Mouse (Mus musculus) G1E (cell line): ENCODE results near the gene Csf1.

Source experiments
- CTCF ChIP-seq: IDR thresholded peaks from 2 replicates; pipeline ENCODE4 v1.5.1; 2012; ENCODE audit warnings: low read depth, low read length, inconsistent platforms, mixed read lengths
- GATA1 ChIP-seq: IDR thresholded peaks from 2 replicates; pipeline ENCODE4 v1.6.1; 2012; ENCODE audit warnings: borderline replicate concordance, low read length, inconsistent platforms, mixed read lengths

GRCm38 (mm10) chr3:107785546-107785945, 25.3 kb upstream of the Csf1 start:
- TF ChIP-seq CTCF (no peak), GATA1 (no peak)
